Mouse (Mus musculus): ENCODE results near the gene Chchd10. TPM values are rescaled to one million over a fixed set of nuclear protein-coding genes. Genes with fewer than 3 reads are reported as not detected.

The Chchd10 gene
- polyA plus RNA-seq, 1 experiment from 2014 or later, result 565 TPM

DNA sequence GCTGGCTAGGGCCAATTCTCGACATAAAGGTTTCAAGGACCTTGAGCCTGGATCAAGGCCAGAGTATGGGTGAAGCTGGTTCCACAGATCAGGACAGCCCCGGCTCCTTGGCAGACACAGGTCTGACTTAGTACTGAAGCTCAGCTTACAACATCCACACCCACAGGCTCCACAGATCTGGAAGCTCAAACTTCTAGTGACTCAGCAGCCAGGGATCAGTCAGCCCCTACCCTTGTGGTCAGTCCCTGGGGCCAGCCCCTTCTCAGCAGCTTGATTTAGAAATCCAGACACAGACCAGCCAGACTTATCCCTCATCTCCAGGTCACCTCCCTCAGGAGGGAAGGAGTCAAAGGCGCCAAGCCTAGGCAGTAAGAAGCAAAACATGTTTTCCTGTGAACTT lies 34.1 kb upstream of the Chchd10 start:
- H3K27me3 ChIP-seq, result no peaks in the 10 kb centered on the region
- H3K4me3 ChIP-seq, result no peak overlapping the region
- H3K36me3 ChIP-seq, result peaks cover 63% of the 10 kb centered on the region
- no peaks in the 10 kb centered on the region for H3K9me3 ChIP-seq (replicated peaks)
- H3K4me1 ChIP-seq (replicated peaks), result peaks cover 26% of the 10 kb centered on the region
- ATAC-seq (replicated peaks; ENCODE audit: insufficient number of reproducible peaks, insufficient read depth, low FRiP score, low read depth), result peak; percentile 60
- peak overlapping the region; percentile 88 for H3K27ac ChIP-seq
- H3K4me2 ChIP-seq, result peak overlapping the region; percentile 14
- WGBS, result 28% methylated on average over 3 of the region's 3 CpGs
- peak overlapping the region; percentile 22; the same call in 1 of the 2 replicates for H3K9ac ChIP-seq

DNA sequence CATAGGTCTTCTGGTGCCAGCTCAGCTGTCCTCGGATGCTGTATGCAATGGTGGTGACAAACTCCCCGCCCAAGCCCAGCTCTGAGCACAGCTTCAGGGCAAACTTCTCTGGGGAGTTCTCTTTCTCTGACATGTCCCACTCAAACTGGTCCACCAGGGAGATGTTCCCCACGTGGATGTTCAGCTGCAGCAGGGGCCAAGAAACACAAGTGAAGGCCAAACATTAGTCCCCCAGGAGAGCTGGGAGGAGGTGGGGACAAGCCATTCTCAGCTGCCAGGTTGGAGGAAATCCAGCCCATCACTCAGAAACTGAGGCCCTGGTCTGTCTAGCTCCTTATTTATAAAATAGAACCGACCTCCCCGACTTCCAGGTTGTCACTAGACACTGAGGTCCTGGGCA lies 28.5 kb upstream of the Chchd10 start:
- Histone ChIP-seq H3K4me2 (no peak overlapping the region), H3K4me3 (no peak overlapping the region), H3K27me3 (no peaks in the 10 kb centered on the region), H3K9me3 (replicated peaks) (no peaks in the 10 kb centered on the region), H3K27ac (no peak overlapping the region), H3K36me3 (peaks cover 85% of the 10 kb centered on the region), H3K9ac (no peak overlapping the region), H3K4me1 (replicated peaks) (peaks cover 6% of the 10 kb centered on the region)
- ATAC-seq (replicated peaks; ENCODE audit: insufficient number of reproducible peaks, insufficient read depth, low FRiP score, low read depth), result no peak
- 79% methylated on average over 5 of the region's 5 CpGs for WGBS

DNA sequence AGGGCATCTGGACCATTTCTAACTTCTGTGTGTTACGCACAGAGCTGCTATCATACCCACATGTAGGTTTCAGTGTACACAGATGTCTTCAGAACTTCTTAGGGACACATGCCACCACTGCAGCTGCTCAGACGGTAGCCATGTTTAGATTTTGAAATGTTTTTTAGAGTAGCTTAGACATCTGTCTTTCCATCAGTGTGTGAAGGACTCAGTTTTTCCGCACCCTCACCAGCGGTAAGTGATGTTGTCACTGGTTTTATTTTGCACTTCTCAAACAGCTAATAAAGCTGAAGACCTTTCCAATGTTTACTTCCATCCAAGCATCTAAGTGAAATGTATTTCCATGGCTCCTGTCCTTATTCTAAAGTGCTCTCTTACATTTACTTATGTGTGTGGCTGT lies 26.0 kb upstream of the Chchd10 start:
- Histone ChIP-seq H3K4me3 (no peak overlapping the region), H3K27me3 (no peaks in the 10 kb centered on the region), H3K9me3 (replicated peaks) (no peaks in the 10 kb centered on the region), H3K36me3 (peaks cover 92% of the 10 kb centered on the region), H3K27ac (no peak overlapping the region), H3K4me2 (no peak overlapping the region), H3K9ac (no peak overlapping the region), H3K4me1 (replicated peaks) (no peaks in the 10 kb centered on the region)
- WGBS, result 96% methylated on average over 4 of the region's 4 CpGs
- ATAC-seq (replicated peaks; ENCODE audit: insufficient number of reproducible peaks, insufficient read depth, low FRiP score, low read depth), result no peak

DNA sequence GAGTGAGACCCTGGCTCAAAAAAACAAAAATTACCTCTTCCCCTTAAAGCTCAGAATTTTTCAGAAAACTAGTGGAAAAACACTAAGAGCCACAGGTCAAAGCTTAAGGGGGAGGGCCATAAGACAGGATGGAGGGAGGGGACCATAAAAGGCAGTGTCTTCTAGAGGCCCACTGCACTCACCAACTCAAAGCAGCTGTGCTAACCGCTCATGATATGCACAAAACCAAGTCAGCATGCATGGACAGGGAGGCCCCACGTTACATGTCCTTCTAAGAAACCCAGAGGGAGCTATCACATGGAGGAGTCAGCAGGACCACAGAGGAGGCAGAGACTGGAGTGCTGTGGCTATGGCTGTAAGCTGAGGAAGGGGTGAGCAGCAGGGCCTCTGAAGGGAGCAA lies 22.2 kb upstream of the Chchd10 start:
- no peaks in the 10 kb centered on the region for H3K9me3 ChIP-seq (replicated peaks)
- ATAC-seq (replicated peaks; ENCODE audit: insufficient number of reproducible peaks, insufficient read depth, low FRiP score, low read depth), result no peak
- H3K4me2 ChIP-seq, result no peak overlapping the region
- no peak overlapping the region for H3K4me3 ChIP-seq
- no peak overlapping the region for H3K27ac ChIP-seq
- peaks cover 6% of the 10 kb centered on the region; the same call in 1 of the 2 replicates for H3K4me1 ChIP-seq (replicated peaks)
- H3K9ac ChIP-seq, result no peak overlapping the region
- H3K36me3 ChIP-seq, result peaks cover 70% of the 10 kb centered on the region
- no peaks in the 10 kb centered on the region for H3K27me3 ChIP-seq
- 78% methylated on average over 2 of the region's 2 CpGs for WGBS

DNA sequence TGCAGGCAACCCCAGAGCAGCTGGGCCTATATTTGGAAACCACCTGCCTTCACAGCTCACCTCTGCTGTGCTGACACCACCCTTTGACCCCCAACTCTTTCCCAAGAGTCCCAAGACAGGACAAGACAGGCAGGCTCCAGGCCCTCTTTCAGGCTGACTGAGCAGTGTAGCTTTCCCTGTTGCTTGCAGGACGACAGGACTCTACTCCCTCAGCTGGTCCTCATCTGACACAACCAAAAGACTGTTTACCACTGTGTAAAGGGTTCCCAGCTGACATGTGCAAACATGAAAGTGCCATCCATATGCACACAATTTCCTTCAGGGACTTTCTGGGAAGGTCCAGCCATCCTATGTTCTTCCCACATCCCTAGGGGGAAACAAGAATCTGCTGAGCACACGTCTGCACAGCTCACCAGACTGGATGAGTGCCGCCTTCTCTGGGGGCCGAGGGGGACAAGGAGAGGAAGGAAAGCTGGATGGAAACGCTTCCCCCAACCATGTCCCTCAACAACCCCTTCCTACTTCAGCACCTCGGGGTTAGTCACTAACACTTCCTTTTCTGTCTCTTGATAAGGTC lies 19.8 kb upstream of the Chchd10 start:
- H3K4me3 ChIP-seq, result no peak overlapping the region
- no peak overlapping the region for H3K9ac ChIP-seq
- ATAC-seq (replicated peaks; ENCODE audit: insufficient number of reproducible peaks, insufficient read depth, low FRiP score, low read depth), result no peak
- peaks cover 55% of the 10 kb centered on the region for H3K36me3 ChIP-seq
- H3K27me3 ChIP-seq, result no peaks in the 10 kb centered on the region
- no peak overlapping the region for H3K4me2 ChIP-seq
- whole genome bisulfite sequencing, result 27% methylated on average over 6 of the region's 6 CpGs
- H3K4me1 ChIP-seq (replicated peaks), result peaks cover 10% of the 10 kb centered on the region
- H3K9me3 ChIP-seq (replicated peaks), result no peaks in the 10 kb centered on the region
- H3K27ac ChIP-seq, result 0 out of 2 replicates have a peak overlapping the region, but pooled peaks have one; percentile 27

DNA sequence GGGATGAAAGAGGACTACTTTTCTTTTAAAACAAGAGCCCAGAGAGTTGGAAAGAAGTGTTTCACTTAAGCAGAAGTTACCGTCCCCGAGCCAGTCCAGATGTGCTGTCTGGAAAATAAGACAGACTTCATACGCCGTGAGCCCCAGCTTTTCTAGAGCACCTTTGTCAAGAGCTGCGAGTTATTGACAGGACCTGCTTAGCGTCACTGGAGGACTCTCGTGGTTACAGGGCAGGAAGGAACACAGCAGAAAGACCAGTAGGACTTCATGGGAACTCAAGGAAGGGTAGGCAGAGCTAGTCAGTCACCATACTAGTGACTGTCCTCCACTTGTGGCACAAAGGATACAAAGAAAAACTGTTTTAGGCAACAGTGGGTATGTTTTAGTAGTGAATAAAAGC lies 17.4 kb upstream of the Chchd10 start:
- H3K9ac ChIP-seq, result no peak overlapping the region
- WGBS, result 52% methylated on average over 7 of the region's 7 CpGs
- H3K27ac ChIP-seq, result no peak overlapping the region
- no peaks in the 10 kb centered on the region for H3K27me3 ChIP-seq
- H3K36me3 ChIP-seq, result peaks cover 37% of the 10 kb centered on the region
- H3K4me2 ChIP-seq, result no peak overlapping the region
- peaks cover 27% of the 10 kb centered on the region for H3K4me1 ChIP-seq (replicated peaks)
- ATAC-seq (replicated peaks; ENCODE audit: insufficient number of reproducible peaks, insufficient read depth, low FRiP score, low read depth), result no peak
- H3K4me3 ChIP-seq, result no peak overlapping the region
- H3K9me3 ChIP-seq (replicated peaks), result no peaks in the 10 kb centered on the region

DNA sequence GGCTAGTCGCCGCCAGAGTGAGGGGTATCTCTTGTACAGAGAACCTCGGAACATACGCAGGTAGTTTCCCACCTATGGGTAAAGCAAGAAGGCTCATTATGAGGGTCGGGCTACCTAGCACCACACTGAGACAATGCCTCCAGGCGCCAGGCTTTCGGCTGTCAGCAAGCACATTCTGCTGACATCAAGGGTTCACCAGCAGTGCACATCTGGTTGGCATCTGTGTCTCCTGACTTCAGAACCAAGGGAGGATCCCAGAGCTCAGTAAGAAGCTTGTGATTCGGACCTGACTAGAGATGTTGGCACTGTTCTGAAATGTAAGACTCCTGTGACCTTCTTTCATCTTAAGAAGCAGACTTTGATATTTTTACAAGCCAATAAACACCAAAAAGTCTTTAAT lies 16.1 kb upstream of the Chchd10 start:
- H3K36me3 ChIP-seq, result peaks cover 25% of the 10 kb centered on the region
- no peak overlapping the region for H3K27ac ChIP-seq
- H3K4me2 ChIP-seq, result no peak overlapping the region
- no peak overlapping the region for H3K9ac ChIP-seq
- peaks cover 30% of the 10 kb centered on the region for H3K4me1 ChIP-seq (replicated peaks)
- 81% methylated on average over 8 of the region's 8 CpGs for whole genome bisulfite sequencing
- no peak overlapping the region for H3K4me3 ChIP-seq
- H3K27me3 ChIP-seq, result no peaks in the 10 kb centered on the region
- no peaks in the 10 kb centered on the region for H3K9me3 ChIP-seq (replicated peaks)
- ATAC-seq (replicated peaks; ENCODE audit: insufficient number of reproducible peaks, insufficient read depth, low FRiP score, low read depth), result no peak

DNA sequence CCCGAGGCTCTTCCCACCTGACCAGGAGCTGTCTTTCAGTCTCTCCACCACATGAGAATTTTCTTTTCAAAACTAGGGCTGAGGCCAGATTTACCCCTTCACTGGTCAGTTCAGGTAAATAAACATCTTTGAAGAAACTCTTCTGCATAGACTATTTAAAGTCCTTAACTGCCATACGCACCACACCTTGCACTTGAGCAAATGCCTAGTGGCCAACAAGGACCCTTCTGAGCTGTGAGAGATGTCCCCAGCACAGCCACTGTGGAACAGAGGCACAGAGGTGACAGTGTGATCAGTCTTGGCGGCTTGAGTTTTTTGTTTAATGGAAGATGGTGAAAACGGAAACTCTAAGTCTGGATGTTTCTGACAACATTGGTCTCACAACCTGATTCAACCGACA lies 13.9 kb upstream of the Chchd10 start:
- Histone ChIP-seq H3K9ac (no peak overlapping the region), H3K9me3 (replicated peaks) (no peaks in the 10 kb centered on the region), H3K4me1 (replicated peaks) (peaks cover 34% of the 10 kb centered on the region), H3K27me3 (no peaks in the 10 kb centered on the region), H3K36me3 (peaks cover 25% of the 10 kb centered on the region), H3K4me2 (no peak overlapping the region), H3K27ac (no peak overlapping the region), H3K4me3 (no peak overlapping the region)
- WGBS, result 84% methylated on average over 5 of the region's 5 CpGs
- ATAC-seq (replicated peaks; ENCODE audit: insufficient number of reproducible peaks, insufficient read depth, low FRiP score, low read depth), result no peak

DNA sequence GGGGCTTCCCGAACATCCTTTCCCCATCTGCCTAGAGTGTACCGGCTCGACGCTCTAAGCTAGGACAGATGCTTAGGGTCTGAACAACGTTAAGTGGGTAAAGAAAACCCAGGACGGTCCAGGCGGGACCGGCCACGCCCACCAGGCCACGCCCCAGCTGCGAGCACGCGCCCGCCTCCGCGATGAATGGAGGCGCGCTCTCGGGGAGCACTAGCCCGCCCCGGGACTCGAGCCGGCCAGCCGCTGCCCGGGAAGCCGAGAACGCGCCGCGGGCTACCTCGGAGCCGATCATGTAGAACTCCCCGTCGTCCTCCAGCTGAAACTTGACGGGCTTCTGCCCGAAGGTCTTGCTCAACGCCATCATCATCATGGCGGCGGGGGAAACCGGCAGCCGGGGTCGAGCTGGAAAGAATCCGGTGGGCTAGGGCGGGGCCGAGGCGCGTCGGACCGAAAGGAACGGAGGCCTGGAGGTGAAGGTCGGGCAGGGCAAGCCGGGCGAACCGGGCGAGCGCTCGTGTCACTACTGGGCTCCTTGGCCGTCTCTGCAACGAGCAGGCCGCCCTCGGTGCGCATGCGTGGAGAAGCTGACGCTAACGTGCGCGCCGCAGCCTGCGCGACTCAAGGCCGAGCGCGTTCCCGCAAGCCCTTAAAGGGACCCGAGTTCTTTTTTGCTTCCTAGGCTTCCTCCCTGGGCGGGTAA lies 11.8 kb upstream of the Chchd10 start, which contains the start of gene Smarcb1:
TSS of gene Smarcb1 (minus strand) at position 592 of the 700 bp plus-strand sequence.
- peaks cover 31% of the 10 kb centered on the region for H3K4me1 ChIP-seq (replicated peaks)
- no peaks in the 10 kb centered on the region for H3K27me3 ChIP-seq
- peak within 1 kb of the TSS; percentile 84 for H3K9ac ChIP-seq
- H3K4me3 ChIP-seq, result peak within 1 kb of the TSS; percentile 90
- peak within 1 kb of the TSS; percentile 87 for H3K4me2 ChIP-seq
- under 1% methylated on average over 73 of the region's 76 CpGs for WGBS
- no peaks in the 10 kb centered on the region for H3K9me3 ChIP-seq (replicated peaks)
- H3K36me3 ChIP-seq, result peaks cover 23% of the 10 kb centered on the region; the same call in 1 of the 2 replicates
- peak within 1 kb of the TSS; percentile 93 for H3K27ac ChIP-seq
- peak; percentile 93 for ATAC-seq (replicated peaks; ENCODE audit: insufficient number of reproducible peaks, insufficient read depth, low FRiP score, low read depth)

DNA sequence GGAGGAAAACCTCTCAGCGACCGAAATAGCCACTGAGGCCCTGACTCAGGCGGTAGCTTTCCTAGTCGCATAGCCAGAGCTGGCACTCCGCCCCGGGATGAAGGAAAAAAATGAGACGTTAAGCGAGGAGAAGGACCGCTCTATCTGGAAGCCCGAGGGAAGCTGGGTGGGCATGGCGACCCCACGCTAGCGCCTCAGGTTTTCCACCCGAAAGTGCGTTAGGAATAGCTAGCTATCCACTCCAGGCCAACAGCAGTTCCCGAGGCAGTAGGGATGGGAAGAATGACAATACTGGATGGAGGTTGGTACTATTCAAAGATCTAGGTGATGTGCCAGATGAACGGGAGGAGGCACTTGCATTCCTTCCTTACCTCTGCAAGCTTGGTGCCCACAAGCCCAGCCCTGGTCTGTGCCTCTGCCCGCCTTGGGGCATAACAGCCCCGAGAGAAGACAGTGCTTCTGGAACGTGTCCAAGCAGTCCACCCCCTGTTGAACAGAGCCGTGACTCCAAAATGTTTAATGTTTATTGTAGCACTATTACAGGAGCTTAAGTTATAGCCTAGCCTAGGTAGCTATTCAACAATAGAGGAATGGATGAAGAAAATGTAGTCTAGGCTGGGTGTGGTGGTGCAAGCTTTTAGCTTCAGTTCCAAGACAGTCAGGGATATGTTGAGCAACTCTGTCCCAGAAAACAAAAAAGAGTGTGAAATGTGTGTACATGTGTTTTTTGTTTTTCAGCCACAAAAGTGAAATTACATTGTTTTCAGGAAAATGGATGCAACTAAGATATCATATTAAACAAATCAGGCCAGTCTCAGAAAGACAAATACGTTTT lies 11.0 kb upstream of the Chchd10 start:
- Histone ChIP-seq H3K4me2 (peak overlapping the region; percentile 87), H3K27ac (peak overlapping the region; percentile 93), H3K9ac (peak overlapping the region; percentile 84), H3K36me3 (peaks cover 24% of the 10 kb centered on the region; the same call in 1 of the 2 replicates), H3K4me3 (peak overlapping the region; percentile 90), H3K4me1 (replicated peaks) (peaks cover 31% of the 10 kb centered on the region), H3K9me3 (replicated peaks) (no peaks in the 10 kb centered on the region), H3K27me3 (no peaks in the 10 kb centered on the region)
- WGBS, result 3% methylated on average over 22 of the region's 22 CpGs
- 0 out of 2 replicates have a peak, but pooled peaks have one; percentile 12 for ATAC-seq (replicated peaks; ENCODE audit: insufficient number of reproducible peaks, insufficient read depth, low FRiP score, low read depth)

DNA sequence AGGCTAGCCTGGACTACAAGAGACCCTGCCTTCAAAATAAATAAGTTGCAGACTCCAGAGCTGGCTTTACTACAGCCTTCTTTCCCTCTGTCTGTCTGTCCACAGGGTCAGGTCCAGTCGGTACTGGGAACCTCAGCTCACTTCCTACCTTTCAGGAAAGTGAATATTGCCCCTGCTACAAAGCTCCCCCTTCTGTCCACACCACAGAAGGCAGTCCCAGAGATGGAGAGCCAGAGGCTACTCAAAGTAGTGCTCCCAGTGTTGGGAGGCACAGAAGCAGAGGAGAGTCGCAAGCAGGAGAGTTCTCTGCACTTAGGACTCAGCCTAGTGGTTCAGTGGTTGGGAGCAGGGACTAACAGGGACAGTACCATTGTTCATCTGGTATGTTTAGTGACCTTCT lies 8.6 kb upstream of the Chchd10 start:
- no peak overlapping the region for H3K27ac ChIP-seq
- H3K4me2 ChIP-seq, result no peak overlapping the region
- WGBS, result 65% methylated on average over 2 of the region's 2 CpGs
- peaks cover 35% of the 10 kb centered on the region; the same call in 1 of the 2 replicates for H3K36me3 ChIP-seq
- no peaks in the 10 kb centered on the region for H3K27me3 ChIP-seq
- peaks cover 19% of the 10 kb centered on the region for H3K4me1 ChIP-seq (replicated peaks)
- no peak overlapping the region for H3K4me3 ChIP-seq
- no peaks in the 10 kb centered on the region for H3K9me3 ChIP-seq (replicated peaks)
- no peak overlapping the region for H3K9ac ChIP-seq
- ATAC-seq (replicated peaks; ENCODE audit: insufficient number of reproducible peaks, insufficient read depth, low FRiP score, low read depth), result no peak

All from heart, embryonic 15.5 days (tissue).